Mouse (Mus musculus) yolk sac, embryonic 10.5 days (tissue): ENCODE results near the gene Creb1.
"Not testable (repeated sequence)": the region's sequence is repeated elsewhere in the genome, so short reads cannot be mapped to it uniquely, and the experiment has no call there.

ENCODE experiments used
- DNase-seq: peaks from one replicate; pipeline ENCODE4 v3.0.0-alpha.2; 2017; ENCODE audit warnings: low spot score

Creb1 gene

DNA sequence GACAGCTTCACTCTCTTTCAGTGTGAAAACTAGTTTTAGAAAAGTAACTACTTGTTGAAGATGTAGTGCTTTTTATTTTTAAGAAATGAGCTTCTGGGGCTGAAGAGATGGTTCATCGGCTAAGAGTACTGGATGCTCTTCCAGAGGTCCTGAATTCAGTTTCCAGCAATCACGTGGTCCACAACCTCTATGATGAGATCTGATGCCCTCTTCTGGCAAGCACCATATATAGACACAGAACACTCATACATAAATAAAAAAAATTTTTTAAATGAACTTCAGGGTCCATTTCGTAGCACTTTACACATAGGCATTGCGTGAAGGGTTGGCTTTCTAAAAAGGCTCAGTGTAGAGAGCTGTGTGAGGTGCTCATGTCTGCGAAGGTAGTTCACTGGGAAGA, 11.3 kb downstream of the Creb1 start:
- DNase-seq, result no peak

DNA sequence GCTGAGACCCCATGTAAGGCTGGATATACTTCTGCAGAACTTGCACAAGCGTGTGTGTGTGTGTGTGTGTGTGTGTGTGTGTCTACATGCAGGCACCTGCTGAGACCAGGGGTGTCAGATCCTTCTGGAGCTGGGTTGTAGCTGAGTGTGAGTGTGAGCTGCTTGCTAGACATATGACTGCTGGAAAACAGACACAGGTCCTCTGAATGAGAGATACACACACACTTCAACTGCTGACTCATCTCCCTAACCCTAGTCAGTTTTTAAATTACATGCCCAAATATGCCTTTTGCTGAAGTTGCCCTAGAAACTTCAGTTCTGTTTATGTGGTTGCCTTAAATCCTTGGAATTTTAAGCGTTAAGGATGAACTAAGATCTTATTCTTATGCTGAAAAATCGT, 13.6 kb downstream of the Creb1 start:
- no peak for DNase-seq

DNA sequence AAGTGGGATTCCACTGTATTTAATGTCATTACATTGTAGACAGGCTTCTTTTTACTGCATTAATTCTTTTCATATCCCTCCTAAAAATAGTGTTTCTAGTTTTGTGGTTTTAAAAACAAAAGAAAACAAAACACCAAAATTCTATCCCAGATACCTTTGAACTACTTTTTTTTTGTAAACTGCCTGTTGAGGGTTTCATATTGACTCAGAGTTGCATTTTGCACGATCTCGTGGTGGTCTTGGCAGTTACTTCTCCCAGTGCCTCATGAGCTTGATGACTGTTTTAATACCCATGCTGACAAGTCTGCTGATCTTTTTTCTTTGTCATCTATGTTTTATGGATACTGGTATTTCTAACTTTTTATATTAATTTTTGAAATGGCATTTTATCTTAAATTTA, 16.9 kb downstream of the Creb1 start:
- DNase-seq, result no peak

DNA sequence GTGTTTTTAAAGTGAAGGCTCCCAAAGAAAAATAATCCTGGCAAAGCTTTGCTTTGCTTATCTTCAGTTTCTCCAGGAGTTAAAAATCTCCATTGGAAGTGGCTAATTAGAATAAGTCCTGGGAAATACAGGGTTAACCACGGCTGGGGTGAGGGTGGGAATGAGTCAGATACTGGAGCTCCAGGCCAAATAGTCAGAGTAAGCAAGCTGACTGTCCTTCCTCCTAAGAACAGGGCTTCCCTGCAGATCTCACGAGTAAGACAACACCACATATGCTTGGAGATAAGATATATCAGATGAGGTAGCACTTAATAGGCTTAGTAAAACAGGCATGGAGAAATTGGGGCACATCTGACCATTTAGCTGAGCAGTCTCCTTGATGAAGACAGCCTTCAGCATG, 19.5 kb downstream of the Creb1 start:
- no peak for DNase-seq

DNA sequence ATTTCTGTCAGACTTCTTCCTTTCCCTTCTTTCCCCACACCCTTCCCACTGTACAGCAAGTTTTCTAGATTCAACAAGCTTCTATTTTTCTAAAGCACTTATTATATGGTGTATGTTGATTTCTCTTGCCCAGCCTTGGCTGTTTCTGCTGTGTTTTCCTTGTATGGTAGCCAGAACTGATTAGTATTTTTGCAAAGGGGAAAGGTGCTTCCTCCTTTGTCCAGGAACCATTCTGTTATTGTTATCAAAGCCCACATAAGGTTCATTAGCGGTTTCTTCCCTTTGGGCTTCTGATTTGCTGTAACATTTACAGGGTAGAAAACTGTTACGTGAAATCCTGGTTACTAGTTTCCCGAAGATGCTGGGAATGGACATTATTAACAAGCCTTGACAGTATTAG, 27.7 kb downstream of the Creb1 start:
- DNase-seq, result no peak

DNA sequence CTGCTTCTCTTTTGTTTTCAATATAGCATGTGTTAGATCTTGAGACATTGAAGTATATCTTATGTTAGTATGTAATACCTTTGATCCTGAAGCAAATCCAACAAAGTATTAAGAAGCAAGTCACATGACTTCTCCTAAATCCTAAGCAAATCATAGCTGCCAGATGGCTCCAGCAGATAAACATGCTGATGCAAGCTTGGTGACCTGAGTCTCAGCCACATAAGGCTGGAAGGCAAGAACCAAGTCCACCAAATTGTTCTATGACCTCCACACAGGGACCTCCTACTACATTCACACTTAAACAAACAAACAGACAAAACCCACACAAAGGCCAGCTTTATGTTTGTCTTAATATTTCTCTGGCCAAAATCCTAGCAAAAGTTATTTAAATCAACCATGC, 35.8 kb downstream of the Creb1 start:
- DNase-seq, result no peak

DNA sequence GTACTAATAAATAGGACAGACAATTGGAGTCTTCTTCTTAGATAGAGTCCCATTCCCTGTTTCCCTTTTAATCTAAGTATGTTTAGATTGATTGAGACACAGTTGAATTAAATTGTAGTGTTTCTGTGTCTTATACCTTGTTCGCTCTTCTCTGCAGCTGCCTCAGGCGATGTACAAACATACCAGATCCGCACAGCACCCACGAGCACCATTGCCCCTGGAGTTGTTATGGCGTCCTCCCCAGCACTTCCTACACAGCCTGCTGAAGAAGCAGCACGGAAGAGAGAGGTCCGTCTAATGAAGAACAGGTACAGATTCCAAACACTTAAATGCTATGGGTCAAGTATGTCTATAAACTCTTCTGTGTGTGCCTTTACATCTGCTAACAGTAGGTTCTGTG, 43.6 kb downstream of the Creb1 start:
- DNase-seq, result no peak

DNA sequence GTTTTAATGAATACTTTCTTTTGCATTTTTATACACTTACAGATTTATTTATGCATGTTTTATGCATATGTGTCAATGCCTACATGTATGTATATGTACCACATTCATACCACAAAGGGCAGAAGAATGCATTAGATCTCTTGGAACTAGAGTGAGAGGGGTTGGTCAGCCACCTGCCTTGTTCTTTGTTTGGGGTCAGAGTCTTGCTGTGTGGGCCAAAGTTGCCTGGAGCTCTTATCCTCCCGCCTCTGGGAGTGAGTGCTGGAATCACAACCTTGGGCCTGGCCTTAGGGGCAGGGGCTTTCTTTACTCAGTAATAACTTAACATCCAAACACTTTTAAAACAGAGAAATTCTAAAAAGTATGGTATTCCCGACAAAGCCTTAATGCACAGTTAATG, 44.3 kb downstream of the Creb1 start:
- no peak for DNase-seq

DNA sequence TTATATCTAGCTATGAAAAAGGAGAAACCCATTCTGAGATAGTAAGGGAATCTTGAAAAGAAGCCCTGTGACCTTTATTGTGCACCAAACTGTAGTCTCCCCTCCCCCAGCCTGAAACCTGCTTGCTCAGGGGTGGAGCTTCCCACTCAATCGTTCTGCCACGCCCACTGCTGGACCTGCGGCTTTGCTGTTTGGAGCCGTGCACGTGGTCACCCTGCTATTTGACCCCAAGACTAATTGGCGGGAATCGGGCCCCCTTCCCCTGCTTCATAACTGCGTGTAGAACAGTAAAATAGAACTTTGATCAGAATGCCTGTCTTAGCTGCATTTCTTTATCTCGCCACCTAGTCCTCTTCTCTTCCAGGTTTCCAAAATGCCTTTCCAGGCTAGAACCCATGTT, 45.5 kb downstream of the Creb1 start:
- not testable (repeated sequence) for DNase-seq

DNA sequence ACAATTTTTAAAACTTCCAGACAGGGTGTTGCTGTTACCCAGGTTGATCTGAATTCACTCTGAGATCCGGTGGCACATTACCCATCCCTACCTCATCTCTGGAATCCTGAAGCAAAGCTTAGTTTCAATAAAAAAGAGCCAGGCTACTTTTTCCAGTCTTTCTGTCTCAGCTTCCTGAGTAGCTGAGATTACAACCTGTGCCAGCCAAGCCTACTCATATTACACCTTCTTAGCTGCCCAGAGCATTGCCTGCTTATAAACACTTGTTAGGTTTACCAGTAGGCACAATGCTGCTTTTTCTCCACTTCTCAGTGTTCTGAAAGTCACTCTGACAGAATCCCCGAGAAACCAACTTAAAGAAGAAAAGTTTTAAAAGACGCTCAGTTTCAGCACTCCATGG, 46.4 kb downstream of the Creb1 start:
- DNase-seq, result no peak

DNA sequence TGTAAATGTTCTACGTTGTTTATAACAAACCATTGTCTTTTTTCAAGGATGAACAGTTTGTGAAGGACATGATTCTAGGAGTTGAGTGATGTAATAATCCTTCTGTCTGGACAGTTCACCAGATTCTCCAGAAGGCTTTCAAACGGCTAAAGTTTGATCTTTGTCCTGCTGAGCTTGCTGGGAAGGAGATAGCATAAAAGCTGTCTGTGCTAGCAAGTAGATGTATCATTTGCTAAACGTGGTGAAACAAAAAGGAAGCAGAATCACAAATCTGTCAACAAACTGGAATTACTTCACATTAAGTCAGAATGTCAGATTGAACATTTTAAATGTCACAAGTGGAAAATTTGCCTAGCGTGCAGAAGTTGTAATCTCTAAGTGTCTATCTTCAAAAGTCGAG, 66.5 kb downstream of the Creb1 start:
- DNase-seq, result no peak

DNA sequence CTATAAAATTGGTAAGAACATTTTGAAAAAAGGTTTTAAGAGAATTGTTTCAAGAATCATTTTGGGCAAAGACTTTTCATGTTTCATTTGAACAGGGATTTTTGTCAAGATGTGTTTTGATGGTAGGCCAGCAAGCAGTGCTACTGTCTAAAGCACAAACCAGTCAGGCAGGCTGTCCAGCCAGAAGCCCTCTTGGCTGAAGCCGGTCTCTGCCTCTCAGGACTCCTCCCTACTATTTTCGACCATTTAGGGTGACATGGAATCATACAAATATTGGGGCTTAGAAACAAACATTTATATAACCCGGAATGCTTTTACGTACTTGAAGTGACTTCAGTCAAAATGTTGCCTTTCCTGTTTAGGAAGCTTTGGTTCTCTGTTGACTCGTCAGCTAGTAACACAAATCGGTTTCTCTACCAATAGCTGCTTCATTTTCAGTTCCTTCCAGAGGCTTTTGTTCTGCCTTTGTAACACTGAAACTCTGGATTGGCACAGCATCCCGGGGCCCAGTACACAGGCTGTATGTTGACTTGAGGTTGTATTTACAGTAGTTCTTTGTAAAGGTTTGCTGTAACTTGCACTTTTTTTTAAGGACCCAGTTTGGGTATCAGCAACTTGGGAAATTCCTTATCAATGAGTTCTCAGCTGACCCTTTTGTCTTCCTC, 68.1 kb downstream of the Creb1 start:
- no peak for DNase-seq

DNA sequence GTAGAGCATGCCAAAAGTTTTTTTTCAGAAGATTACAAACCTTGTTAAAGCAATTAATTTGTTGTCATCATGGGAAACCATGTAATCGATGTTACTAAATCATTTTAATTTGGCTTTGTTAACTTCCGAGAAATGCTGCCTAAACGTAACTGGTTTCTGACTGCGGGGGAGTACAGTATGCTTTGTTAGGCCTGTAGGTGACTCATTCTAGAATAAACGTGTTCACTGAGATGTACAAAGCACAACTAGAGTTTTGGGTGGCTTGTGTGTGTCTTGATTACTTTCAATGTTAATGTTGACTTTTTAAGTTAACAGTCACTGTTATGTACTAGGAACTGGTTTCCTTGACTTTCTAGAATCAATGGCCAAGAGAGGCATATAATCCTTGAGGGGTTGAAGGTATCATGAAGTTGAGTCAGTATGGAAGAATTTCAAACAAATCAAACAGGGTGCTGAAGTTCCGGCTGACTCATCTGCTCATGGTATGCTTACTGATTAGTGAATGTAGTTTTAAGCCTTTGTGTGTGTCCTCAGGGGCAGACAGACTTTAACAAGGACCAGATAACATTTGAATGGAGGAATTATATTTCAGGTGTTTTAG, 68.9 kb downstream of the Creb1 start:
- no peak for DNase-seq

DNA sequence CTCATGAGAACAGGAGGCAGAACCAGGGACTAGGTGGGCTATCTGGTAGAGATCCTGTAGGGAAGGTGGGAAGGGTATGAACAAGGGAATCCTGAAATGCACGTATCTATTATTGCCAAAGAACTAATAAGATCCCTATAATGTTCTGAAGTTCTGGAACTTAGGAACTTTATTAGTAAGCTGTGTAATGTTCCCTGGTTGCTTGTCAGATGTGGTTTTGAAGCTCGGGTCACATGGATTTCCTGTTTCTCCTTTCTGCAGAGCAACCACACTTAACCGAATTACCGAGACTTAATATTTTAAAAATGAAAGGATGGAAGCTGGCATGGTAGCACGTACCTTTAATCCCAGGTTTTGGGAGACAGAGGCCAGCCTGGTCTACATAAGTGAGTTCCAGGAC, 70.9 kb downstream of the Creb1 start:
- DNase-seq, result no peak

DNA sequence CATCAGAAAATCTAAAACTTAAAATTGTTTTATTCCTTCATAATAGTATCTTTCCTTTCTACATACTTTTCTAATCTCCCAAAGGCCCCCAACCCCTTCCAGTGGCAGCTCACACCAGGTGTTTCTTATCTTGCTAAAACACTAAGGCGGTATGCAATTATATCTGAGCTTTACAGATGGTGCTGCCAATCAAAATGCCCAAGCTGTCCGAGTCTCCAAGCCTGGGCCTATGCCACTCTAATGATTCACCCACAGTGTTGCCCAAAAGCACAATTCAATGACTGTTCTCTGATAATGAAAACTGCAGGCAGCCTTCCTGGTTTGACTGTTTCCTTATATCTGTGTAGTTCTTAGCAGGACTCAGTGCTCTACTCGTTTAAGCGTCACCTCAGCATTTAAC, 76.7 kb downstream of the Creb1 start:
- DNase-seq, result no peak

DNA sequence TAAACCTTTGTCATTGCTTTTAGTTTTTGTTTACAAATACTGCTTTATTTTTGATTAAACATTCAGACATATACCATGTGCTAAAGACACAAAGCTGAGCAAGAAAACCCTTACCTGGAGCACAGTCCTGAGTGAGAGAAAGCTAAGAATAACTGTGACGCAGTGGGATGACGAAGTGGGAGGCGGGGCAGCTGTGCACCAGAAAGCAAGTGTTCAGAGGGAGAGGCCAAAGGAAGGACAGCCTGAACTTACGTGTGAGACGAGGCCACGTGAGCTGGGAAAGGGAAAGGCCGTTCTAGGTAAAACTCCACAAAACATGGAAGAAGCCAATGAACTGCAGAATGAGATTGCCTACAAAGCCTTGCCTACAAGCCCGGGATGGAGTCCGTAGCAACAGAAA, 77.5 kb downstream of the Creb1 start:
- no peak for DNase-seq

DNA sequence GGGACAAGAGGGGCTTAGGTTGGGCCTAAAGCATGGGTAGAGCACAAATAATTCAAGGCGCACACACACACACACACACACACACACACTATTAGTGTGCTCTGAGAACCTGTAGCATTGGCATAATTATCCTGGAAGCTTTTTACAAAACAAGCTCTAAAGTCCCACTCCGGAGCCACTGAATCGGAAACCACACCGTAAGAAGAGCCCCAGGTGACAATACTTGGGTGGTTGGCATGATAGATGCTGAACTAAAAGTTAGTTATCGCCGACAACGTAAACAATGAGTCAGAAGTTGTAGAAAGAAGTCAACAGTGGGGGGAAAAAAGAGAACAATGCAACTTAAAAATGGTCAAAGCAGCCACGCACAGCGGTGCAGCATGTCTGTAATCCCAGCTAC, 81.9 kb downstream of the Creb1 start:
- DNase-seq, result no peak

DNA sequence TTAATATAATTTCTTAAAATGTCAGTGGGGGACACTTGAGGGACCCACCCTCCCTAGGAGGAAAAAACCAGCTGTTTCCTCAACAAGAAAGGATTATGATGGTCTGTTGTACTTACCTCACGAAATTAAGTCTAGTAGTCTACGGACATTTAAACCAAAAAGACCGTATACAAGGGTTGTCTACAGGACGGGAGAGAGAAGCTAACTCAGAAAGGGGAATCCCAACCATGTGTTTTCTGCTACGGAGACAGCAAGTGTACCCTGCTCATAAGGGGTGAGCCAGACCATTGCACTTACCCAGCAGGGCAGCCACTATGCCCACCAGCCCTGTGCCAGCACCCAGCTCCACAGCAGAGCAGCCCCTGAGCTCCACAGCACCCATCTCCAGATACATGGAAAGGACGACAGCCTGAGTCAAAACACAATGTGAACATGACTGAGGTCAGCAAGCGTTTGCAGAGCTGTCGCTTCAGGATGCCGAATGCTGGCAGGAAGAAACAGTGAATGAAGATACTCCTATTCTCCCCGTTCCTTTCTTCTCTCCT, 82.4 kb downstream of the Creb1 start:
- DNase-seq, result no peak

DNA sequence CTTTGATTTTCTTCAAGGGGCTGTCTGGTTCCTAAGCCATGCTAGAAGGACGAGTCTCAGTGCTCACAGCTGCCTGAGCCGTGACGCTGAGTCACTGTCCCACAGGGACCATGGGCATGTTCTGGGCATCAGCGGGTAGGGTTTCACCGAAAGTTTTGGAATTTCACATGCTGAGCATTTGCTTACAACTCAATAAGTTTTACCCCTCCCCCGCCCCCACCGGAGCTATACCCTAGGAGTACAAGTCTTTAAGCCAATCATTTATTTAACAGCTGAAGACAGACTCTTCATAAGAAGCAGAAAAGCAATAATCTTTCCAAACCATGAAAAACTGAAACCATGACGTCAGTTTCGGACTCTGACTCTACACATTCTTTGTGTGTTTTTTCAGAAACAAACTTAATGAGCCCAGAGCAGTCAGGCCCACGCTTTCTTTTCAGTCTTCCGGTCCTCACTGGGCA, 83.1 kb downstream of the Creb1 start:
- no peak for DNase-seq

DNA sequence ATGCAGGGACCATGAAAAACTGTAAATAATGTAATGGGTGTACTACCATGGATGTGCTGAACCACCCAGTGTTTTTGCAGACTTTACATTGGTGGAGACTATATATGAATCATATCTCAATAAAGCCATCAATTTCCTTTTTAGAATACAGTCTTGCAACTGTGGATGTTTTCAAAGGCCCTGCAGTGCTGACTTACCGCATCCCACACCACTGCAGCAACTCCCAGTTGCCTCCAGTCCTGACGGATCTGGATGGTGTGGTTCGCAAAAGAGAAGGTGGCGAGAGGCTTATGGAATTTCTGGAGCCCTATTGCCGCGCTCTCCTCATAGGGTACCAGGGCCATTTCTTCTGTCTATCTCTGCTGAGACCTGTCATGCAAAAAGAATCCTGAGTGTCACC, 83.6 kb downstream of the Creb1 start:
- no peak for DNase-seq

DNA sequence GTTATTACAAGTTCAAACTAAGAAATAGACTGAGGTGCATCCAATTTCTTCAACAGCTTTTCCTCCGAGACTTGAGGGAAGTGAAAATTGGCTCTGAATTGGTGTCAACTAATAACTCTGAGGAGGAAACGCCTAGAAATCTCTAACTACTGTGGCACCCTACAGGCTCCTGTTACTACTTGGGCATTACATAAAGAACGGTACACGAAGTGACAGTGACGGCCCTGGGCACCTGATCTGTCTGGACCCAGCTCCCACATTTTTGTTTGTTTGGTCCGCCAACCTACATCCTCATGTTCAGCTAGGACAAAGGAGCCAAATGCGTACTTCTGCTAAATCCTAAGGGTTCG, 84.1 kb downstream of the Creb1 start:
- DNase-seq, result no peak

DNA sequence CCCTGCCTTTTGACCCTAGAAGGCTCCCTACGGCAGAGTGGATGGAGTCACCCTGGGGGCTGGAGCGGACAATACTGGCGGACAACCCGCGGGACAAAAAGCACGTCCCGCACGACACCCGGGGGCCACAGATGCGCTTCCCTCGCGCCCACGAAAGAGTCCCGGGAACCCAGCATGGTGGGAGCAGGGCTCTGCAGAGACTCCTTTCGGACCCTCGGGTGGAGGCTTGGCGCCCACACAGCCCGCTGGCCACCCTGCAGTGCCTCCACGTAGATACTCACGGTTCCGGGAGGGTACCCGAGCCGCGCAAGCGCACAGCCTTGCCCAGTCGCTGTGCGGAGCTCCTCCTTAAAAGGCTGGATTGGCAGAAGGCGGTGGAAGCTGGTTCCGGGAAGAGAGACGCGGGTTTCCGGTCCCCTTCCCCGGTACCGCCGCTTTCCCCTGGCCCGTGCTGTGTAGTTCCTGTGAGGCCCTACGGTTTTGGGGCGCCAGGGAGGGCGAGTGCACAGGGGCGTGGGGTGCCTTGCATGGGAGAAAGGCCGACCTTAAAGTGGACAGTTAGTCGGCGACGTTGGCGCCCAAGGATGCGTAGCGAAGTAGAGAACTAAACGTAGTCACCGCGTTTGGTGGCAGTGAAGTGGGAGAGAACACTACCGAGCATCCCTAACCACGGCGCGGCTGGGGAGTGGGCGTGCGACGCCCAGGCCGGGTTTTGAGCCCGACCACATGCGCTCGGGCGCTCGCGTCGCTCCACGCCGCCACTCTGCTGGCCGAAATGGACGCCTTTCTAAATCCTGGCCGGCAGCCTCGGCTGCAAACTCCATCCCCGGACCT, 84.7 kb downstream of the Creb1 start, which contains the start of gene Mettl21a:
TSS of gene Mettl21a (minus strand) at position 362 of the 834 bp plus-strand sequence.
- peak; percentile 90 for DNase-seq

DNA sequence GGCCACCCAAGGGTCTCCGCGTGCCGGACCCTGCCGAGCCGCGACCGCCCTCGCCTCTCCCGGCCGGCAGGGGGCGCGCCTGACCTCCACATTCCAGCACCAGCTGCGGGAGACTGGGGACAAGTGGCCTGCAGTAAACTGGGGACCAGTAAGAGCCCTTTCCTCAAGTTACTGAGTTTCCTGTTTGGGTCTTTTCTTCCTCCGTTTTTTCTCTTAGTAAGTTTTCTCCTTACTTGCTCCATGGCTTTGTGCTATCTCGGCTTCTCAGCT, 85.2 kb downstream of the Creb1 start:
- peak; percentile 86 for DNase-seq
